Mouse (Mus musculus) CD4-positive, CD25-positive, alpha-beta regulatory T cell, adult 2 months (primary cell): Measurements from ENCODE around the gene Ccdc174.

Experiments used
- DNase-seq: peaks from one replicate; pipeline ENCODE4 v3.0.0-alpha.2; 2012; ENCODE audit warnings: low read depth, low spot score

Gene Ccdc174

DNA sequence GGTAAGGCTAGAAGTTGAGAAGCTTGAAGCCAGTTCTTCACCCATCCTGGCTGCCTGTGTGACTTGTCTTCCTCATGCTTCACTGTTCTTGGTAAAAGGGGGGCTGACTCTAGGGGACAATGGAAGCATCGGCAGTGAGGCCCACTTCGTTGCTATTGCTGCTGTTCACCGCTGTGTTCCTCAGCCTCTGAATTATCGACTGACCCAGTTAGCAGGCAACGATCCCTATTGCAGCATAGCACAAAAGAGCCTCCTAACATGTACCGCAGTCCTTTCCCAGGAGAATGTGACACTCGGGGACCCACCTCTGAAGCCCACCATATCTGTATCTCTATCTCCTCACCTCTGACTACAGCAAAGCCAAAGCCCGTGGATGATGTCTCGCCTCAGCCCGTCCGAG lies 39.9 kb downstream of the Ccdc174 start:
- DNase-seq: no peak

DNA sequence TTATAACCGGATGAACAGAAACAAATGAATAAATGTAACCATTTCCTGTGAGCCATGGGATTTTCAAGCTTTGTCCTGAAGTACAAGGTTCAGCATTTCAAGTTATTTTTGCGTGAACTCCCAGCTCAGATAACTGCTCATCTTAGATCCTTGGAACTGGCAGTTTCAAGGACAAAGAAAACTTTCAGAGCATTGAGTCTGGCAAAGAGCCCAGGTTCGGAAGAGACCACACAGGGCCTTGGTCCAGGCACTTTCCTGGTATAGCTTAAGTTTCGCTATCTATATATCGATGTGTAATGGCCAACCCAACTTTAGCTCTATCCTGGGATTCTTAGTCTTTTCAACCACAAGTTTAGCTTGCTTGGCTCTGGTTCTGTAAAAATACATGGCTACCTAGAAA lies 53.4 kb downstream of the Ccdc174 start:
- DNase-seq: no peak

GRCm38 (mm10) chr6:91938491-91938890 lies 60.6 kb downstream of the Ccdc174 start:
- DNase-seq: no peak

GRCm38 (mm10) chr6:91948426-91948825 lies 70.6 kb downstream of the Ccdc174 start:
- DNase-seq: no peak
